Mouse (Mus musculus) intestine, embryonic 16.5 days (tissue): Measurements from ENCODE around the gene Kank4. TPM values are rescaled to one million over a fixed set of nuclear protein-coding genes. Genes with fewer than 3 reads are reported as not detected.

Experiments used
- ATAC-seq: fragments of 200-750 bp; cut with Nextera tagmentation; 2 replicates; pipeline ENCODE4 v1.8.0; 2017; ENCODE audit warnings: moderate TSS enrichment, moderate library complexity
- H3K27ac ChIP-seq: fragments of 300-500 bp; sonication (generic); 2 replicates; pipeline ENCODE4 v1.5.1; 2014; ENCODE audit warnings: mild to moderate bottlenecking, low read length
- H3K27me3 ChIP-seq: fragments of 300-500 bp; sonication (generic); replicated peaks from 2 replicates; pipeline ENCODE4 v1.6.1; 2014; ENCODE audit warnings: low read length, control low read depth, mixed read lengths; ENCODE audit not compliant: control insufficient read depth, insufficient read depth
- H3K36me3 ChIP-seq: fragments of 300-500 bp; sonication (generic); 2 replicates; pipeline ENCODE4 v1.6.1; 2014; ENCODE audit warnings: low read length, control low read depth; ENCODE audit not compliant: control insufficient read depth, insufficient read depth
- H3K4me1 ChIP-seq: fragments of 300-500 bp; sonication (generic); 2 replicates; pipeline ENCODE4 v1.6.1; 2014; ENCODE audit warnings: low read length, control low read depth, mixed read lengths; ENCODE audit not compliant: control insufficient read depth, insufficient read depth
- H3K4me2 ChIP-seq: fragments of 300-500 bp; sonication (generic); 2 replicates; pipeline ENCODE4 v1.6.1; 2014; ENCODE audit warnings: low read depth, low read length, control low read depth
- H3K4me3 ChIP-seq: fragments of 300-500 bp; sonication (generic); 2 replicates; pipeline ENCODE4 v1.5.1; 2014; ENCODE audit warnings: mild to moderate bottlenecking, low read length
- H3K9ac ChIP-seq: fragments of 300-500 bp; sonication (generic); 2 replicates; pipeline ENCODE4 v1.6.1; 2014; ENCODE audit warnings: low read depth, low read length
- H3K9me3 ChIP-seq: fragments of 300-500 bp; sonication (generic); 2 replicates; pipeline ENCODE4 v1.6.1; 2016; ENCODE audit warnings: low read length, control low read depth; ENCODE audit not compliant: control insufficient read depth
- WGBS: fragments of 180-500 bp; shearing (Covaris S2); extraction: QIAGEN DNeasy Blood & Tissue Kit; methylation state at CpG from one replicate; pipeline ENCODE4 v1.1.7; 2014; 5-methylcytosine and 5-hydroxymethylcytosine counted together
- polyA plus RNA-seq: library from polyadenylated mRNA; unstranded; fragments of >200 nt; fragmentation: Nextera tagmentation; extraction: Ambion mirVana; gene quantifications from 2 replicates; pipeline ENCODE4 v1.2.1, GENCODE M21; 2015

Kank4 gene
- polyA plus RNA-seq, 1 experiment from 2014 or later, result 0.89 TPM

DNA sequence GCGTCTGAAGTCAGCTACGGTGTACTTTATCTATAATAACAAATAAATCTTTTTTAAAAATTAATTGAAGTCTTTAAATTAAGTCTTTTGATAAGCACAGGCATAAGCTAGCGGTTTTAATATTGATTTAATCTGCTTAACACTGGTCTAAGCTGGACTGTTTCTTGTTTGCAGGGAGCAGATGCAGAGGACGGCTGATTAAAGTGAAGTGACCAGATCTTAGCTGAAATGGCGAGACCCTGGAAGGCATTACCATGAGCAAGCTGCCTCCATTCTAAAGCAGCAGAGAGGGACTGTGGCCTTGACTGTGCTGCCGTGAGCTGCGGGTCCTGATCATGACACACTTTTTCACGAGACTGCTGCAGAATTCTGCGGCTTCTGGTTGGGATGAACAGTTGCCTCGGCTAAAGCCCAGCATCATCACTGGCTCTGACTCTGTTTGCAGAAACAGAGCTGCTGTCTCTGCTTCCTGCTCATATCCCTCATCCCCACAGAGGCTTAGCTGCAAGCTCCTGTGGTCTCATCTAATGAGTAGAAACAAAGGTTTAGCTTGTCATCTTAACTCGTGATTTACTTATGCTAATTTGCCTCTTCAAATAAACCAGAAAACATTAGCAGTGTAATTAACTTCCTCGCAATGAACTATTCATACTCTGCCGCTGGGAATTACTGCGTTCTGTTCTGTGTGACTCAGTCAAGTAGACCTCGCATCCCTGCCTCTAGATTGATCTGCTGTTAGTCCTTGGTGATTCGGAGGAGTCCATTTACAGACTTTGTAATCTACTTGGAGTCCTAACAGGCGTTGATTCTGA is 99.4 kb downstream of the Kank4 start:
- Histone ChIP-seq H3K4me3 (no peak overlapping the region), H3K4me1 (no peaks in the 10 kb centered on the region), H3K4me2 (no peak overlapping the region), H3K9ac (no peak overlapping the region), H3K27ac (no peak overlapping the region), H3K27me3 (no peaks in the 10 kb centered on the region), H3K9me3 (no peaks in the 10 kb centered on the region), H3K36me3 (no peaks in the 10 kb centered on the region)
- ATAC-seq, result no peak
- WGBS, result 81% methylated on average over 17 of the region's 17 CpGs

DNA sequence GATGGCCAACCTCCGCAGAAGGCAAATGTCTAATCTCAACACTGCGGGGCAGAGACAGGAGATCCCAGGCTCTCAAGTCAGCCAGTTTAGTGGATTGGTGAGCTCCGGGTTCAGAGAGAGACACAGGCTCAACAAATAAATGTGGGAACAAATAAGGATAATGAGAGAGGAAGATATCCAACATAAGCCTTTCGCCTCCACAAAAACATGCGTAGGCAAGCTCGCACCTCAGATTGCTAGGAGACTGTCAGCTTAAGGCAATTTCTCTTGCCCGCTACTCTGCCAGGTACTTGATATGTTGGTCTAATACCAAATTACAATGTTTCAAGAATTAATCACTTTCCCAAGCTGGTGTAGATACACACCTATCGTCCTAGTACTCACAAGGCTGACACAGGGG is 106.4 kb downstream of the Kank4 start:
- WGBS, result 92% methylated on average over 8 of the region's 8 CpGs
- no peaks in the 10 kb centered on the region for H3K9me3 ChIP-seq

More for the DNA sequence above, 106.4 kb downstream of the Kank4 start:
- H3K9ac ChIP-seq, result no peak overlapping the region
- no peak overlapping the region for H3K4me3 ChIP-seq
- H3K4me2 ChIP-seq, result no peak overlapping the region
- H3K36me3 ChIP-seq, result no peaks in the 10 kb centered on the region
- H3K27me3 ChIP-seq, result no peaks in the 10 kb centered on the region
- ATAC-seq, result no peak
- no peak overlapping the region for H3K27ac ChIP-seq
- H3K4me1 ChIP-seq, result no peaks in the 10 kb centered on the region

Other genes starting within 250 kb of the Kank4 start
- 0.10 and 0.24 TPM in 2 replicates for gene L1td1, start 90.8 kb downstream of the Kank4 start, polyA plus RNA-seq
- not detected in 2 replicates for gene I0C0044D17Rik, start 6.3 kb upstream of the Kank4 start, polyA plus RNA-seq
- 50.4 and 51.2 TPM in 2 replicates for gene Usp1, start 106.3 kb upstream of the Kank4 start, polyA plus RNA-seq
- 2.0 and 5.0 TPM in 2 replicates for gene Angptl3, start 213.4 kb upstream of the Kank4 start, polyA plus RNA-seq